Mouse (Mus musculus): Measurements from ENCODE around the gene Senp2. TPM values are rescaled to one million over a fixed set of nuclear protein-coding genes. Genes with fewer than 3 reads are reported as not detected.
"Not testable (repeated sequence)": the region's sequence is repeated elsewhere in the genome, so short reads cannot be mapped to it uniquely, and the experiment has no call there.

Gene Senp2
- polyA plus RNA-seq, 1 experiment from 2014 or later = 17.8 TPM

- no peaks in the 10 kb centered on the region for H3K4me1 ChIP-seq (replicated peaks; ENCODE audit: control insufficient read depth, insufficient read depth, low read length)
- no peak for ATAC-seq
- no peaks in the 10 kb centered on the region for H3K27me3 ChIP-seq (replicated peaks; ENCODE audit: control insufficient read depth, insufficient read depth, low read length)
- H3K36me3 ChIP-seq (ENCODE audit: control insufficient read depth, insufficient read depth) = peaks cover 7% of the 10 kb centered on the region; the same call in 1 of the 2 replicates
- no peak overlapping the region for H3K9ac ChIP-seq (ENCODE audit: low read depth, low read length)
- no peak for TF ChIP-seq CTCF (IDR thresholded peaks at IDR 0.05; ENCODE audit: low read depth)
- no peak overlapping the region for H3K27ac ChIP-seq (ENCODE audit: low read depth, low read length)
- 87% methylated on average over 5 of the region's 5 CpGs for WGBS
- H3K9me3 ChIP-seq (ENCODE audit: control insufficient read depth) = no peaks in the 10 kb centered on the region
- no peak overlapping the region for H3K4me3 ChIP-seq (ENCODE audit: low read depth, low read length)
- no peak overlapping the region for H3K4me2 ChIP-seq (replicated peaks; ENCODE audit: low read depth)
Measured at GRCm38 (mm10) chr16:21977347-21977746, 31.9 kb upstream of the Senp2 start.

GRCm38 (mm10) chr16:21983146-21983545 lies 26.1 kb upstream of the Senp2 start:
- Histone ChIP-seq H3K27ac (ENCODE audit: low read depth, low read length) (no peak overlapping the region), H3K36me3 (ENCODE audit: control insufficient read depth, insufficient read depth) (peaks cover 4% of the 10 kb centered on the region; the same call in 1 of the 2 replicates), H3K9ac (ENCODE audit: low read depth, low read length) (no peak overlapping the region), H3K9me3 (ENCODE audit: control insufficient read depth) (no peaks in the 10 kb centered on the region), H3K27me3 (replicated peaks; ENCODE audit: control insufficient read depth, insufficient read depth, low read length) (no peaks in the 10 kb centered on the region), H3K4me2 (replicated peaks; ENCODE audit: low read depth) (no peak overlapping the region), H3K4me1 (replicated peaks; ENCODE audit: control insufficient read depth, insufficient read depth, low read length) (no peaks in the 10 kb centered on the region), H3K4me3 (ENCODE audit: low read depth, low read length) (no peak overlapping the region)
- ATAC-seq = no peak
- no peak for TF ChIP-seq CTCF (IDR thresholded peaks at IDR 0.05; ENCODE audit: low read depth)
- WGBS = 94% methylated on average over 9 of the region's 9 CpGs

- Histone ChIP-seq H3K4me1 (replicated peaks; ENCODE audit: control insufficient read depth, insufficient read depth, low read length) (no peaks in the 10 kb centered on the region), H3K27me3 (replicated peaks; ENCODE audit: control insufficient read depth, insufficient read depth, low read length) (no peaks in the 10 kb centered on the region), H3K9me3 (ENCODE audit: control insufficient read depth) (no peaks in the 10 kb centered on the region), H3K9ac (ENCODE audit: low read depth, low read length) (no peak overlapping the region), H3K36me3 (ENCODE audit: control insufficient read depth, insufficient read depth) (peaks cover 4% of the 10 kb centered on the region; the same call in 1 of the 2 replicates), H3K4me3 (ENCODE audit: low read depth, low read length) (no peak overlapping the region), H3K4me2 (replicated peaks; ENCODE audit: low read depth) (no peak overlapping the region), H3K27ac (ENCODE audit: low read depth, low read length) (no peak overlapping the region)
- ATAC-seq = no peak
- no peak for TF ChIP-seq CTCF (IDR thresholded peaks at IDR 0.05; ENCODE audit: low read depth)
- 92% methylated on average over 4 of the region's 4 CpGs for WGBS
Measured at GRCm38 (mm10) chr16:21983581-21983980, 25.7 kb upstream of the Senp2 start.

GRCm38 (mm10) chr16:21984091-21984490 lies 25.2 kb upstream of the Senp2 start:
- WGBS = 92% methylated on average over 12 of the region's 12 CpGs
- ATAC-seq = no peak
- Histone ChIP-seq H3K27me3 (replicated peaks; ENCODE audit: control insufficient read depth, insufficient read depth, low read length) (no peaks in the 10 kb centered on the region), H3K36me3 (ENCODE audit: control insufficient read depth, insufficient read depth) (peaks cover 4% of the 10 kb centered on the region; the same call in 1 of the 2 replicates), H3K4me2 (replicated peaks; ENCODE audit: low read depth) (no peak overlapping the region), H3K9me3 (ENCODE audit: control insufficient read depth) (no peaks in the 10 kb centered on the region), H3K4me3 (ENCODE audit: low read depth, low read length) (no peak overlapping the region), H3K9ac (ENCODE audit: low read depth, low read length) (no peak overlapping the region), H3K4me1 (replicated peaks; ENCODE audit: control insufficient read depth, insufficient read depth, low read length) (no peaks in the 10 kb centered on the region), H3K27ac (ENCODE audit: low read depth, low read length) (no peak overlapping the region)
- no peak for TF ChIP-seq CTCF (IDR thresholded peaks at IDR 0.05; ENCODE audit: low read depth)

GRCm38 (mm10) chr16:21986191-21986590 lies 23.1 kb upstream of the Senp2 start:
- no peaks in the 10 kb centered on the region for H3K27me3 ChIP-seq (replicated peaks; ENCODE audit: control insufficient read depth, insufficient read depth, low read length)
- no peak overlapping the region for H3K4me3 ChIP-seq (ENCODE audit: low read depth, low read length)
- no peak overlapping the region for H3K4me2 ChIP-seq (replicated peaks; ENCODE audit: low read depth)
- no peaks in the 10 kb centered on the region for H3K4me1 ChIP-seq (replicated peaks; ENCODE audit: control insufficient read depth, insufficient read depth, low read length)
- H3K9ac ChIP-seq (ENCODE audit: low read depth, low read length) = no peak overlapping the region
- WGBS = 16% methylated on average over 3 of the region's 3 CpGs
- H3K27ac ChIP-seq (ENCODE audit: low read depth, low read length) = no peak overlapping the region
- no peak for ATAC-seq
- TF ChIP-seq CTCF (IDR thresholded peaks at IDR 0.05; ENCODE audit: low read depth) = no peak
- H3K36me3 ChIP-seq (ENCODE audit: control insufficient read depth, insufficient read depth) = peaks cover 4% of the 10 kb centered on the region; the same call in 1 of the 2 replicates
- H3K9me3 ChIP-seq (ENCODE audit: control insufficient read depth) = no peaks in the 10 kb centered on the region

- WGBS = 55% methylated on average over 5 of the region's 5 CpGs
- TF ChIP-seq CTCF (IDR thresholded peaks at IDR 0.05; ENCODE audit: low read depth) = no peak
- Histone ChIP-seq H3K27ac (ENCODE audit: low read depth, low read length) (peak overlapping the region; percentile 60), H3K4me3 (ENCODE audit: low read depth, low read length) (no peak overlapping the region), H3K27me3 (replicated peaks; ENCODE audit: control insufficient read depth, insufficient read depth, low read length) (no peaks in the 10 kb centered on the region), H3K9me3 (ENCODE audit: control insufficient read depth) (no peaks in the 10 kb centered on the region), H3K9ac (ENCODE audit: low read depth, low read length) (no peak overlapping the region), H3K4me2 (replicated peaks; ENCODE audit: low read depth) (no peak overlapping the region), H3K4me1 (replicated peaks; ENCODE audit: control insufficient read depth, insufficient read depth, low read length) (no peaks in the 10 kb centered on the region), H3K36me3 (ENCODE audit: control insufficient read depth, insufficient read depth) (peaks cover 4% of the 10 kb centered on the region; the same call in 1 of the 2 replicates)
- ATAC-seq = peak; percentile 68
Measured at GRCm38 (mm10) chr16:21987956-21988355, 21.3 kb upstream of the Senp2 start.

- not testable (repeated sequence) for H3K4me1 ChIP-seq (replicated peaks; ENCODE audit: control insufficient read depth, insufficient read depth, low read length); H3K36me3 ChIP-seq (ENCODE audit: control insufficient read depth, insufficient read depth); H3K4me3 ChIP-seq (ENCODE audit: low read depth, low read length); ATAC-seq; H3K27me3 ChIP-seq (replicated peaks; ENCODE audit: control insufficient read depth, insufficient read depth, low read length); H3K9ac ChIP-seq (ENCODE audit: low read depth, low read length); H3K9me3 ChIP-seq (ENCODE audit: control insufficient read depth); H3K27ac ChIP-seq (ENCODE audit: low read depth, low read length); H3K4me2 ChIP-seq (replicated peaks; ENCODE audit: low read depth)
Measured at GRCm38 (mm10) chr16:21990893-21991292, 18.4 kb upstream of the Senp2 start.
